Mouse (Mus musculus): ENCODE data around the gene Lrrc28.

Gene Lrrc28

DNA sequence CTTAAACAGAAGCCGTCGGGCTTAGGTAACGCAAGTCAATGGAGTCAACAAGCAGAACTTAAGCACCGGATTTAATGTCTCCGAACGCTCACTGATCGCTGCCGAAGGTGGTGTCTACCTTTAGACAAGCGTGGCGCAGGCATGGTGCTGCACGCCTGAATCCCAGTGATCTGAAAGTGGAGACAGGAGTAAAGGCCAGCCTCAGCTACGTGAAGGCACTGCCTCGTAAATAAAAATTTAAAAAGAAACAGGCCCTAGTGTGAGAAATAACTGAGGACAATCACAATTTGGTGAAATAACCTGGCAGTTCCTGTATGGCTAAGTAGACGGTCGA, 580 bp upstream of the Lrrc28 start:
- no peak for DNase-seq (ENCODE audit: low read depth, low spot score)

DNA sequence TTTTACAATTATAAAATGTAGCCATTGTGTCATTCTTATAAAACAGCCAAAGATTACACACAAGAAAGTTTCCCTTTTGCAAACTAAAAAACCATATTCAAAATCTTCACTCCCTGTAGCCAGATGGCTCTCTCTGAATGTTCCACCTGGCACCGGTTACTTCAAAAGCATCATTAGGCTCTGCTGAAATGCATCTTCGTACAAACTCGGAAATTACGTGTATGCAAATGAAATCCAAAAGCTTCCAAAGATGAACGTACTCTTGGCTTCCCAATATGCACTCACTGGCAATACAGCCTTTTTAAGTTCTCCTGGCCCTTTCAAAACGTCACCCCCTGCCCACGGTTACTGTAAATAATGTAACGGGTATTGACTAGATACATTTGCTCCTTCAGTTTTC, 777 bp downstream of the Lrrc28 start:
- peak; percentile 66 for DNase-seq (ENCODE audit: low read depth, low spot score)

- no peak for DNase-seq (ENCODE audit: low read depth, low spot score)
These were observed 2.1 kb downstream of the Lrrc28 start for GRCm38 (mm10) chr7:67642955-67643354.

DNA sequence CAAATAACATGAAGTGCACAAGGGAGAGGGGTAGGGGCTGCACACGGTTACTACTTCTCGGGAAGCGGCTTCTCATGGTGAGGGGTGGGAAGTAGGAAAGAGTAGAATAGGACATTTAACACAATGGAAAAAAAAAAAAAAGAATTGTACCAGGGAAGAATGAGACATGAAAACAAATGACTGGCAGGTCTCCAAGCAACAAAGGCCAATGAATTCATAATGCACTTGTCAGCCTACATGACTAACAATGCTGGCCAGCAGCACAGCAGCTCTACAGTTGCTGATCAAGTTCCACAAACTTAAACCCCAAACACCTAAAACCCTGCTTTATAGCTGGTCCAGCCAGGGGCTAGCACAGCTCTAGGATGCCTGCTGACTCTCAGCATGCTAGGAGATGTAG, 6.1 kb downstream of the Lrrc28 start:
- DNase-seq (ENCODE audit: low read depth, low spot score): peak; percentile 69

GRCm38 (mm10) chr7:67636161-67636560, 8.9 kb downstream of the Lrrc28 start:
- DNase-seq (ENCODE audit: low read depth, low spot score): no peak

DNA sequence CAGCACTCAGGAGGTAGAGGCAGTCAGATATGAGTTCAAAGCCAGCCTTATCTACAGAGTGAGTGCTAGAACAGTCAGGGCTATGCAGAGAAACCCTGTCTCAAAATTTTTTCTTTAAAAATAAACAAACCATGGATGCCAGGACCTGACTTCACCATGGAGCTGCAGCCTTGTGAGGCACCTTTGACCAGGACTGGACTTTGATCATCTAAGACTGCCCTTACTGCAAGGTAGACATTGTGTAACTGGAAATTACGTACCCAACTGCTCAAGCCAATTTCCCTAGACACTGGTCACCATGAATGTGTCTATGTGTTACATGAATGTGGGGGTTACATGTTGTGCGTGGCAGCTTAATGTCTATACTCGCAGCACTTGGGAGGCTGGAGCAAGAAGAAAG, 10.9 kb downstream of the Lrrc28 start:
- no peak for DNase-seq (ENCODE audit: low read depth, low spot score)

DNA sequence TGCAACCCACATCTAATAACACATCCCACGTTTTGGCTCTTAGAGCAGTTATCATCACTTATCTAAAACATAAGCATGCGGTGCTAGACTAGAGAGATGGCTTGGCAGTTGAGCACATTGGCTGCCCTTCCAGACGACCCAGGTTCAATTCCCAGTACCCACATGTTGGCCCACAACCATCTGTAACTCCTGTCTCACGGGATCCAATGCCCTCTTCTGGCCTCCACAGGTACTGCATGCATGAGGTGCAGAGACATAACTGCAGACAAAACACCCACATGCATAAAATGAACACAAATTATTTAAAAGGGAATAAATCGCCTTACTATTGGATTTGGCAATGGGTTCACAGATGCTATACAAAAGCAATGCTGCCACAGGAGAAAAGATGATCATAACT, 12.7 kb downstream of the Lrrc28 start:
- no peak for DNase-seq (ENCODE audit: low read depth, low spot score)

DNA sequence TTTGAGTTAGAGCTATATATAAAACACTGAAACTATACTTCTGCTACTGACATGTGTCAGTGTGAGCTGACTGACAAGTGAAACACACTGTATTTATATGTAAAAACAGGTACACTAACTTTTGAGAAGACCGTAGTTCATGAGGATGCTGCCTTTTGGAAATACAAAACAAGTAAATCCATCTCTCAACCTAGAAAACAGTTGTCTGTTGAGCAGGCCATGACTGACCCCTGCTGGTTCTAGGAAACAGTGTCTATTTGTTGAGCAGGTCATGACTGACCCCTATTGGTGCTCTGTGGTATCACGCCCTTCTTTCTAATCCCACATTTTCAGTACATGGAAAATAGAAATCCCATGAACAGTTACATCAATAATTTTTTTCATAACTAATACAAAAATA, 14.3 kb downstream of the Lrrc28 start:
- peak; percentile 95 for DNase-seq (ENCODE audit: low read depth, low spot score)

- no peak for DNase-seq (ENCODE audit: low read depth, low spot score)
These were observed 15.4 kb downstream of the Lrrc28 start for GRCm38 (mm10) chr7:67629681-67630080.

- DNase-seq (ENCODE audit: low read depth, low spot score): no peak
These were observed 18.4 kb downstream of the Lrrc28 start for GRCm38 (mm10) chr7:67626671-67627070.

DNA sequence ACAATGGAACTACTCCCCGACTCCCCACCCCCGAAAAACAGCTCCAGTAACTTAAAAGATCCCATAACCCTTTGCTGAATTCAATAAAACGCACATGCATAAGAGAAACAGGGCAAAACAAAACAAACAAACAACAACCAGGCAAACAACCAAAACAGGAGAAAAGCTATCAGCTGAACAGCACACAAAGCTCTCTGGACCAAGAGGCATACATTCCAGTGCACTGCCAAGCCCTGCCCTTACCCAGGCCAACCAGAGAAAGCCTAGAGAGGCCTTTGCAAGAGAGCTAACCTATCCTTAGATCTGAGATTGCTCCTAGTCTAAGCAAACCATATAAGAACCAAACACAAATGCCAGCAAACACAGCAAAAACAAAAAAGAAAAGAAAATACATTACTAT, 22.9 kb downstream of the Lrrc28 start:
- DNase-seq (ENCODE audit: low read depth, low spot score): no peak

- peak; percentile 79 for DNase-seq (ENCODE audit: low read depth, low spot score)
These were observed 25.2 kb downstream of the Lrrc28 start for GRCm38 (mm10) chr7:67619836-67620235.

DNA sequence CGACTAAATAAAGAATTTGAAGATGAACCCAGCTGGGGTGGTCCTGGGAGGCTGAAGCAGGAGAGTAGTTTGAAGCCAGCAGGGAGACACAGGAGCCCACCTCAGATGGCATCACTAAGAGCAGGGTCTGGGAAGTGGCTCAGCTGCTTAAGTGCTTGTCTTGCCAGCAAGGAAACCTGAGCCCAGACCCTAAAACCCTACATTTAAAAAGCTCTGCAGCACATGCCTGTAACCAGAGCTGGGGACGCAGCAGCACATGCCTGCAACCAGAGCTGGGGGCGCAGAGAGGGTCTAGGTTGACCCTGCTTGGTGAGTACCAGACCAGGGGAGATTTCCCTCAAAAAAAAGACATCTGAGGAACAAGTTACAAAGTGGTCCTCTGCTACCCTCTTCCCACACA, 26.8 kb downstream of the Lrrc28 start:
- no peak for DNase-seq (ENCODE audit: low read depth, low spot score)

GRCm38 (mm10) chr7:67617646-67618045, 27.4 kb downstream of the Lrrc28 start:
- DNase-seq (ENCODE audit: low read depth, low spot score): no peak

- DNase-seq (ENCODE audit: low read depth, low spot score): no peak
These were observed 28.2 kb downstream of the Lrrc28 start for GRCm38 (mm10) chr7:67616890-67617289.

- no peak for DNase-seq (ENCODE audit: low read depth, low spot score)
These were observed 30.6 kb downstream of the Lrrc28 start for GRCm38 (mm10) chr7:67614464-67614861.

DNA sequence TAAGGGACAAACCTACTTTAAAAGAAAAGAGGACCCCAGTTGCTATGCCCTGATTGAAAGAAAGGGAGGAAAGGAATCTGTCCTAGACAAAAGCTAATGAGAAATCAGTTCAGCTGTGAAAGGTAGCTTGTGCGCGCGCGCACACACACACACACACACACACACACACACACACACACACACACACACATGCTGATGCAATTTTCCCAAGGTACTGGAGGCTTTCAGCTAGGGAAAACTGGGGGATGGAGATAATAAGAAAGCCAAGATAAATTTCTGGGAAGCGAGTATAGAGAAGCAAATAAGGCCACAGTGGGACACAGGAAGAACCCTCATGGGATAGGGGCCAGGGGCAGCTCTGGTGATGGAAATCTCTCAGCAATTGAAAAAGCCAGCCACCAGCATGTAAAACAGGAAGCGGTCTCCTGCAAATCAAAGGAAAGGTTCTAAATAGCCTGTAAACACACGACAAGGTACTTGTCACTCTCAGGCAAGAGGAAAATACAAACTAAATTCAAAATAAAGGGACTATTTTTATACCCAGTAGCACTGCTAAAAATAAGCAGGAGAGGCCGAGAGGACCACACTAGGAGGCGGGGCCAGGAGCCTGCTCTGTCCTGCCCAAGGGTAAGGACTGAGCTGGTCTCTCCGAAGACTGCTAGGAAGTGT, 31.1 kb downstream of the Lrrc28 start:
- no peak for DNase-seq (ENCODE audit: low read depth, low spot score)

DNA sequence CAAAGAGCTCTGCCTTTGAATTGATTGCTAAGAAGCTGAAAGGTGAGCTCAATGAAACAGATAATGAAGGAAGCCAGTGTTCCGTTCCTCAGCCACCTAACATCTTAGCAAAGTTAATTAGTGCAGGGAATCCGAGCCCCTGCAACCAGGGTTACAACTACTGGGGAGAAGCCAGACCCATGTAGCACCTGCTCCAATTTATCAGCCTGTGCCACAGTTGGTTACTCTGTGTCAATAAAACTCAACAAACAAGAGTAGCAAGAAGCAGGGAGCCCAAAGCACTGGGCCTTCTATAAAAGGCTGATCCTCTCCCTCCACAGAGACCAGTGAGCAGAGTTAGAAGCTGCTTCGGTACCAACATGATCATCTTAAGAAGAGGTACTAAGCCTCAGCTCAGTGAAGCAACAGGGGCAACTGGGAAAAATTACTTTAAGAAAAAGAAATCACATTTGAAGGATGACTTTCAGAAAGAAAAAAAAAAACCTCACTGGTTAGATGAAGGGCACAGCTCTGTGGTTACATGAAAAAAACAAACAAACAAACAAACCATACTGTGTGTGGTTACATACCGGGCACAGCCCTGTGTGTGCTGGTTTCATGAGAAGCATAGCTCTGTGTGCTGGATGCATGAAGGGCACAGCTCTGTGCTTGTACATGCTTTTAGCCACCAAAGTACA, 36.6 kb downstream of the Lrrc28 start:
- DNase-seq (ENCODE audit: low read depth, low spot score): no peak

GRCm38 (mm10) chr7:67607669-67608347, 37.3 kb downstream of the Lrrc28 start:
- no peak for DNase-seq (ENCODE audit: low read depth, low spot score)

- no peak for DNase-seq (ENCODE audit: low read depth, low spot score)
These were observed 38.8 kb downstream of the Lrrc28 start for GRCm38 (mm10) chr7:67606250-67606649.

GRCm38 (mm10) chr7:67605114-67605513, 40.0 kb downstream of the Lrrc28 start:
- no peak for DNase-seq (ENCODE audit: low read depth, low spot score)

- peak; percentile 83 for DNase-seq (ENCODE audit: low read depth, low spot score)
These were observed 47.0 kb downstream of the Lrrc28 start for GRCm38 (mm10) chr7:67598050-67598449.

GRCm38 (mm10) chr7:67596961-67597360, 48.1 kb downstream of the Lrrc28 start:
- no peak for DNase-seq (ENCODE audit: low read depth, low spot score)
